Mouse (Mus musculus) mouse trophoblast stem cell (cell line): ENCODE data around the gene Slc16a1.

Source experiments
- in situ Hi-C, 2 experiments: fragments of 300-500 bp; cut with MseI, MboI; formaldehyde crosslinking; loops; 2 replicates in 1 of 2; 3 replicates in 1 of 2; pipeline ENCODE4 v1.15.1; 2025

Slc16a1 gene

GRCm38 (mm10) chr3:104638403-104638779 is at the start of gene Slc16a1:
Gene Slc16a1 (plus strand): TSS chr3:104638668.
- in situ Hi-C loops = no loop called here

DNA sequence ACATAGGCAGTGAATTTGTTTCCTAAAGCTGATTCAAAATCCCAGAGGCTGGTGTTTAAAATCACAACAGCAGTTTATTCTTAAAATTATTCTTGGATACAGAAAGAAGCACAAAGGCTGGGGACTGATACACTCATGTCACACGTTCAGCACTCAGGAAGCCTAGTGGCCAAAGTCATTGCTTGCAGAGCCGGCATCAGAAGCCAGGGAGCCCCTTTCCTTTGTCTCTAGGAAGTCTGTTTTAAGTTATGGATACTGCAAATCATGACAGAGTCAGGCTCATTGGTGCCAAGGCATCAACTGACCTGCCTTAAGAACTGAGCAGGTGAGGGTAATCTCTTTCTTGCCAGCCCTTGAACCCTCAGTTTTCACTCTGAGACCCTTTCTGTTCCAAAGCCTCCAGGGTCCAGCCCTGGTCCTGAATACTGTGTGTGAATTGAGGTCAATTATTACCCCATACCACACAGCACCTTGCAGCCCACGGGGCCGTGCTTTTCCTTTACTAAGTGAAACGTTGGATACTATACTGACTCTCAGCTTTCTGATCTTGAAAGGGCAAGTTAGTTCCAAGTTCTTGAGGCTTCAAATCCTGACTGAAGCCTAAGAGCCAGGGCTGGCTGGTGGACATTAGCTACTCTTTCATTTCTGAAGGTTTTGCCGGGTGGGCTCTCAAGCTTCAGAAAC is 41.9 kb upstream of the Slc16a1 start:
- in situ Hi-C loops = no loop called here

GRCm38 (mm10) chr3:104597135-104597764 is 41.2 kb upstream of the Slc16a1 start:
- in situ Hi-C loops = no loop called here

DNA sequence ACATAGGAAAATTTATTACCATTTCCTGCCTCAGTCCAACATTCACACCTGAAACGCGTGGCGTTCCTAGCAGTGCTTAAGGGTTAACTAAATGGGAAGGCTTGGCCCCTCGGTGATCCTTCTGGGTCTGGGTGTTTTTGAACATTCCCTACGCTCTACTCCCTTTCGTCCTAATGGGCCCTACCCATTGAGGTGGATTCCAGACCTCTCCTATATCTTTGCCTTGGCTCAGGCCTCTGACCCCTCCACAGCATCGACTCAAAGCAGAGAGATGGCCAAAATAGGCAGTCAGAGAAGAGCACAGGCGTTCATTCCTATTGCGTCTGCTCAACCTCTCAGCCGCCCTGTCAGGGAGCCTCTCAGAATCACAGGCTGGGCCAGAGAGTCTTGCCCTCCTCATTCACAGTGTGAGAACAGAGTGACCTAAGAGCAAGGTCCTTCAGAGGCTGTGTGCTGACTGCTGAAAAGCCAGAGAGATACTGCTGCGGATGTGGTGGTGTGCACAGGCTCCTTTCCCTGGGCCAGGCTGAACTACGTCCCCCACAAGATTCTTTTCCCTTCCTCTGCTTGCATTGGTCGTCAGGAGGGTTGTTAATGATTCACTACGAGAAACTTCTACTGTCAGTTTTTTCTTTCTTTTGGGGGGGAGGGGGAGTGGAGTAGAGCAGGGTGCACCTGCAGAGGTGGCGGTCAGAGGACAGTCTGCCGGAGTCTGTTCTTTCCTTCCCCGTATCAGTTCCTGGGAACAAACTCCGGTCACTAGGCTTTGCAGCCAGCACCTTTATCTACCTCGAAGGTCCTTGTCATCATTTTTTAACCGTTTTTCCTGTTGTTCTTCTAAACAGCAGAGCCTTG is 38.9 kb upstream of the Slc16a1 start:
- in situ Hi-C loops = no loop called here

GRCm38 (mm10) chr3:104600691-104601090 is 37.8 kb upstream of the Slc16a1 start:
- in situ Hi-C loops = no loop called here

- in situ Hi-C loops = no loop called here
Measured at GRCm38 (mm10) chr3:104601680-104602079, 36.8 kb upstream of the Slc16a1 start.

- in situ Hi-C loops = no loop called here
Measured at GRCm38 (mm10) chr3:104609690-104610380, 28.6 kb upstream of the Slc16a1 start.

DNA sequence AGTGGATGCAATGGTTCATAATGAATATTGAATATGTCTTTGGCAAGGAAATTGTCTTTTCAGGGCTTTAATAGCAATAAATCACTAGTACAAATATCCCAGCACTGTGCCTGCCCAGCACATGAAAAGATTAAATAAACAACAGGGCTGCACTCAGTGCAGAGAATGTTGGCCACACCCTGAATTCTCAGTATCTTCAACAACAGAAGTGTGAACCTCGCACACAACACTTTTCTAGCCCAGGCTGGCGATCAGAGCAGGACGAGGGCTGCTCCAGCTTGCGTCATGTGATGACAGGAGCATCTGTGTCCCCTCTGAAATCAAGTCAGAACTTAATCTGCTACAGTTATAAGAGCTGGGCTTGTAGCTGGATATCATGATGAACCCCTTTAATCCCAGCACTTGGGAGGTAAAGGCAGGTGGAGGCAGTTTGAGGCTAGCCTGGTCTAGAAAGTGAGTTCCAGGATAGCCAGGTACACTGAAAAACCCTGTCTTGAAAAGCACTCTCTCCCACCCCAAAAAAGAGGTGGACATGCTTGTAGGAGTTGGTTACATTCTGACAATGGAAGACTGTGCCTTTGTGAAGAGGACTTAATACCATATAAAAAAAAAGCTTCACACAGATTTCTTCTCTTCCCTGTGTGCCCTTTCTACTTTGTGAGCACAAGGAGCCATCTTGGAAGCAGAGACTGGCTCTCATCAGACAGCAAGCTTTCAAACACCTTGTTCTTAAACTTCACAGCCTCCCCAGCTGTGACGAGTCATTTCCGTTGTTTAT is 27.8 kb upstream of the Slc16a1 start:
- in situ Hi-C loops = no loop called here

DNA sequence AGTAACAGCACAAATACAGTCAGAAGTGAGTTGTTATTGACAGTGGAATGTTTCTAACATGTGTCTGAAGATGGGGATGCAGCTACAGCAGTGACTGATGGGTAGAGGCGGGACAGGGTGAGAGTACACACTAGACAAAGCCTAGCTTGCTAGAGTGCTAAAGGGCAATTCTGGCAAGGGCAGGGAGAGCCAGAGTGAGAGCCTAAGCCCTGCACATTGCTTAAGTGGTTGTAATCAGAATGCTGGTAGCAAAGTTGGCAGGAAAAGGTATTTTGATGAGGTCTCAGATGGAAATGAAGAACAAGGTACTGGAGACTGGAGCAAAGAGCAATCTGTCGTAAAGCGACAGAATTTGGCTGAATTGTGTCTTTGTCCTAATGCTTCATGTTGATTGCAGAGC is 26.5 kb upstream of the Slc16a1 start:
- in situ Hi-C loops = no loop called here

- in situ Hi-C loops = no loop called here
Measured at GRCm38 (mm10) chr3:104613102-104613501, 25.4 kb upstream of the Slc16a1 start.

DNA sequence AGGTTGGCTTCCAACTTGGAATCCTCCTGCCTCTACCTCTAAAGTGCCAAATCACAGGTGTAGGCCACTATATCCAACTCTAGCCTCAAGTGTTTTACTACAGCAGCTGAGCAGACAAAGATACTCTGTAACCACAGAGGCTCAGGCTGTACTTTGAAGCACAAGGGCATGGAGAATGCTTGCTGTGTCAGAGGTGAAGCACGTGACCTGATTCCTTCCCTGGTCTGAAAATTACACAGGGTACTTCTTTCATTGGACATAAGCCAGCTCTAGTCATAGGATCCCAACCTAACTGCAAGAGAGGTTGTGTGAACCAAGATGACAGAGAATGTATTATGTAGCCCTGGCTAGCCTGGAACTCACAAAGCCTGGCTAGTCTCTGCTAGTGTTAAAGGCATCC is 24.4 kb upstream of the Slc16a1 start:
- in situ Hi-C loops = no loop called here

GRCm38 (mm10) chr3:104615216-104615615 is 23.3 kb upstream of the Slc16a1 start:
- in situ Hi-C loops = no loop called here

- in situ Hi-C loops = no loop called here
Measured at GRCm38 (mm10) chr3:104616155-104616554, 22.3 kb upstream of the Slc16a1 start.

- in situ Hi-C loops = no loop called here
Measured at GRCm38 (mm10) chr3:104621841-104622240, 16.6 kb upstream of the Slc16a1 start.

- in situ Hi-C loops = no loop called here
Measured at GRCm38 (mm10) chr3:104629810-104630209, 8.7 kb upstream of the Slc16a1 start.

GRCm38 (mm10) chr3:104630941-104631340 is 7.5 kb upstream of the Slc16a1 start:
- in situ Hi-C loops = no loop called here

DNA sequence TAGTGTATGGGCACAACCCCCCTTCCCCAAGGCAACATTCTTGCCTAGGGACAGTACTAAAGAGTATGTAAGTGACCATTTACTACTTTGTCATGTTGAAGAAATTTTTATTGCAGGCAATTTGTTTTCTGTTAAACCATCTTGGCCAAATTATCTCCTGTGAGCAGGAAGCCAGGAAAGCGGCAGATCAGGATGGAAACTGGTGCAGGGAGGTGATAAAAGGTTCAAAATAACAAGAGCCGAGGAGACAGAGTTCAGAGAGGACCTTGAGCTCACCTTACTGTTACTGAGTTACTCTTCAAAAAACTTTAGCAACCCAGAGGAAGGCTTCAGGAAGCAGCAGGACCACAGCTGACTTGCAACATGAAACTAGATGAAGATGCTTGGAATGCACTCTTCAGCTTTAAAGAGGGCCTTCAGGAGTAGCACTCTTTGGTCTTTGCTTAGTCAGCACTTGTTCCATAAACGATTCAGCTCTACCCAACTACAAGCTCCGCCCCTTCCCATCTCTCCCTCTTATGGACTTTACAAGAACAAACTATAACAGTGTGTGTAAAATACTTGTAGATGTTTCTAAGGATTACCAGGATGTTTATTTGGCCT is 5.8 kb upstream of the Slc16a1 start:
- in situ Hi-C loops = no loop called here

DNA sequence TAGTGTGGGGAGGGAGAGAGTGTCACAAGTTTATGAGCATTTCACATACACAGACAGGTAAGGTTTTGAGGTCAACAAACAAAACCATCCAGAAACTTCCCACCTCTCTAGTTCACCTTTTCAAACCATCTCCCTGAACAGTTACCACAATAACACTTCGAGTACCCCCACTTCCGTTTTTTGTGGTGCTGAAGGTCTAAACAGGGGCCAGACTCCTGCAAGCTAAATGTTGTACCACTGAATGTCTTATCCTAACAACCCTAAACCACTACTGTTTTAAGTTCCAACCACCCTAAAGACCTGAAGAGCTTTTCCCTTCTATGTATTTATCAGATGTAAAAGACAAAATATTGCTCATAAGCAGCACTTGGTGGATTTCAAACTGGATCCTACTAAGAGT is 2.0 kb upstream of the Slc16a1 start:
- in situ Hi-C loops = no loop called here

DNA sequence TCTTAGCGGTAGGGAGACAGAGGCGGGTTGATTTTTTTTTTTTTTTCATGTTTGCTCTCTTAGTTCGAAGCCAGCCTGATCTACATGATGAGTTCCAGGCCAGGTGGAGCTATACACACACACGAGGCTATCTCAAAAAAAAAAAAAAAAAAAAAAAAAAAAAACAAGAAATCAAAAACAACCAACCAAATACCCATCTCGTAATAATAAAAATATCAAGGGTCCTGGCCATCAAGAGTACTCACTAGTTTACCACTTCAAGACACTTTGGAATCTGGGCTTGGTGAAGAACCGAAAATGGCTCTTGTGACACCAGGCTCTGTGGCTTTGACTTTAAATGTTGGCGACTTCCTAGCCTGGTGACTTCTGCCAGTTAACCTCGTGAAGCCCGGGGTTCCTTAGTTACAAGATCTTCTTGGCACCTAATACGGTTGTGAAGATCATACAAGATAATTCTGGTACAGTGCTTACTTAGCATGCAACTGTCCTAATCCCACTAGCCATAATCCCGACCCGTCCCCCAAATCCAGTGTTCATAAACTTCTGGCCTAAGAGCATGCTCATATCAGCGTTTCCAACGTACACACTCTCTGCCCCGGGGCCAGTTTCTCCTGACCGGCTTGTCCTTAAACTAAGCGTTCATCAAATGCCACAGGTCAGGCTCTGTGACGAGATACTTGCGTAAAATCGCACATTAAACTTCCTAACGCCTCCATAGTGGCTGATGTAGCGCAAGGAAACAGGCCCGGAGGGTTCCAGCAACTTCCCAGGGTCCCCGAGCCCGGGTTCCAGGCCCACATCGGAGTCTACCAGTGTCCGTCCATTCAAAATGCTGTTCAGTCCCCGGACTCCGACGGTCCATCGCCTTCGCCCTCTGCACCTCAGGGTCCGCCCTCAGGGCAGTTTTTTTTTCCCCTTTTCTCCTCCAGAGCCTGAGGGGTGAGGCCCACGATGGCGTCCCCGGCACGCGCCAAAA is 753 bp upstream of the Slc16a1 start:
- in situ Hi-C loops = no loop called here
